Mouse (Mus musculus) R1 (cell line): ENCODE data around the gene Olfr907.

Experiments
- DNase-seq: peaks from one replicate; pipeline ENCODE4 v3.0.0-alpha.2; 2018; ENCODE audit warnings: low read depth, low spot score

The Olfr907 gene

GRCm38 (mm10) chr9:38495501-38495900, at the start of gene Olfr907:
TSS of gene Olfr907 (plus strand) at chr9:38495801.
- no peak for DNase-seq

- no peak for DNase-seq
Measured at GRCm38 (mm10) chr9:38447352-38447751, 48.2 kb upstream of the Olfr907 start, which contains the start of gene Olfr902. TSS of gene Olfr902 (plus strand) at chr9:38447652.

- no peak for DNase-seq
Measured at GRCm38 (mm10) chr9:38462844-38463243, 32.8 kb upstream of the Olfr907 start, which contains the start of gene Olfr904. TSS of gene Olfr904 (plus strand) at chr9:38463144.

DNA sequence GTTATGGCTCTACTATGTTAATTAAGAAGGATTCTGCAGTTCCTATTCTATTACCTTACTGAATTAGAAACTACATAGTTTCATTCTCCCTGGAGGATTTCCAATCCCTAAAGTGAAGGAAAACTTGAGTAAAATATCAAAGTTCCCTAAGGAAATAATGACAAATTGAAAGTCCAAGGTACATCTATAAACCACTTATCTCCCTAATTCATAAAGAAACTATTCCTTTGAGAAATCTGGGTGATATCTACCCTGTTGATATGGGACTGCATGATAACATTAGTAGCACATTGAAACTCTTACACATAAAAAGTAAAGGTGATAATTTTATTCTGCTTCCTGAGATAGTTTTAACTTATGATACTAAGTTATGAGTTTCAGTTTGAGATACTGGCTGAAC, 24.8 kb upstream of the Olfr907 start, which contains the start of gene Olfr905:
Gene Olfr905 (plus strand): TSS at position 301 of the 400 bp plus-strand sequence.
- DNase-seq = no peak

DNA sequence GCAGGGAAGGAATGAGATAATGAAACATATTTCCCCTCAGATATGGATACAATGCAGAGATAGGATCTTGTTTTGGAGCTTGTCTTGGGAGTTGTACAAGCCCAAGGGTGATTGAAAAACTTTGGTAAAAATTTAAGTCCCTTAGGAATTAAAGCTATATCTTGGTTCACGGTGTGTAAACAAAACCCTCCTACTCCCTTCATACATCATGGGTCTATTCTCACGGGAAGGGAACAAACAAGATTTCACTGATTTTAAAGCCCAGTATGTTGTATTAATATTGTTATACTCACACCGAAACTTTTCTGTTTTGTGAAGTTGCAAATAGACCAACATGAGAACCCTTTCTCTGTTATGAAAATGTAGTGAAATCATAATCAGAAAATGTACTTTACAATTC, 8.8 kb upstream of the Olfr907 start, which contains the start of gene Olfr906:
Gene Olfr906 (plus strand): TSS at position 301 of the 400 bp plus-strand sequence.
- DNase-seq = no peak

GRCm38 (mm10) chr9:38512353-38512752, 16.8 kb downstream of the Olfr907 start:
- no peak for DNase-seq

- DNase-seq = no peak
Measured at GRCm38 (mm10) chr9:38521280-38521679, 25.7 kb downstream of the Olfr907 start, which contains the start of gene Olfr911-ps1. TSS of gene Olfr911-ps1 (plus strand) at chr9:38521580.

DNA sequence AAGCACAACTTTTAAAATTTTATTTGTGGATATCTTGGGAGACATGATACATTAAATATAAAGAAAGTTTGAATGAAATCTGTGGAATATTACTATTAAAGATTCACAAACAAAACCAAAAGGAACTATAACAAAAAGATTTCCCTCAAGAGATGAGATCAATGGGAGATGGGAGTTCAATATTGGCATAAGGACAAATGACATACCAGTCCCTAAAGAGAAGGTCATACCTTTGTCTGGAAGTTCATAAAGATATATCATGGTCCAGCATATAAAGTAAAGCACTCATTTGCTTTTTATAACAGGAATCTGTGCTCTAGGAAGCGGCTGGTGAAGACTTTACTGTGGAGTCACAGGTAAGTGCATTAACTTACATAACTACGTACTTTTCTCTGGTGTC, 41.9 kb downstream of the Olfr907 start, which contains the start of gene Olfr910:
Gene Olfr910 (plus strand): TSS at position 301 of the 400 bp plus-strand sequence.
- no peak for DNase-seq
